Mouse (Mus musculus) lung, embryonic 16.5 days (tissue): ENCODE results near the gene Cacna2d3. TPM values are rescaled to one million over a fixed set of nuclear protein-coding genes. Genes with fewer than 3 reads are reported as not detected.

Source experiments
- ATAC-seq: fragments of 200-750 bp; cut with Nextera tagmentation; 2 replicates; pipeline ENCODE4 v1.8.0; 2017; ENCODE audit warnings: low read depth, mild to moderate bottlenecking, moderate library complexity
- H3K27ac ChIP-seq: fragments of 300-500 bp; sonication (generic); 2 replicates; pipeline ENCODE4 v1.5.1; 2014; ENCODE audit warnings: mild to moderate bottlenecking, control low read depth, low read length
- H3K27me3 ChIP-seq: fragments of 300-500 bp; sonication (generic); 2 replicates; pipeline ENCODE4 v1.6.1; 2014; ENCODE audit warnings: low read depth, low read length, mixed read lengths; ENCODE audit not compliant: control insufficient read depth, insufficient read depth
- H3K36me3 ChIP-seq: fragments of 300-500 bp; sonication (generic); 2 replicates; pipeline ENCODE4 v1.6.1; 2014; ENCODE audit warnings: low read length; ENCODE audit not compliant: control insufficient read depth, insufficient read depth
- H3K4me1 ChIP-seq: fragments of 300-500 bp; sonication (generic); replicated peaks from 2 replicates; pipeline ENCODE4 v1.6.1; 2014; ENCODE audit warnings: low read length, mixed read lengths; ENCODE audit not compliant: control insufficient read depth, insufficient read depth
- H3K4me2 ChIP-seq: fragments of 300-500 bp; sonication (generic); 2 replicates; pipeline ENCODE4 v1.6.1; 2014; ENCODE audit warnings: low read depth, low read length, control low read depth
- H3K4me3 ChIP-seq: fragments of 300-500 bp; sonication (generic); 2 replicates; pipeline ENCODE4 v1.5.1; 2014; ENCODE audit warnings: mild to moderate bottlenecking, low read length, control low read depth
- H3K9ac ChIP-seq: fragments of 300-500 bp; sonication (generic); 2 replicates; pipeline ENCODE4 v1.6.1; 2014; ENCODE audit warnings: low read length, control low read depth
- H3K9me3 ChIP-seq: fragments of 300-500 bp; sonication (generic); 2 replicates; pipeline ENCODE4 v1.6.1; 2016; ENCODE audit warnings: low read length; ENCODE audit not compliant: control insufficient read depth
- WGBS: fragments of 180-500 bp; shearing (Covaris S2); extraction: QIAGEN DNeasy Blood & Tissue Kit; methylation state at CpG from one replicate; pipeline ENCODE4 v1.1.7; 2014; 5-methylcytosine and 5-hydroxymethylcytosine counted together
- polyA plus RNA-seq: library from polyadenylated mRNA; unstranded; fragments of >200 nt; fragmentation: Nextera tagmentation; extraction: Ambion mirVana; gene quantifications from 2 replicates; pipeline ENCODE4 v1.2.1, GENCODE M21; 2015

Cacna2d3 gene
- polyA plus RNA-seq, 1 experiment from 2014 or later = 0.98 TPM

- Histone ChIP-seq H3K27ac (no peak overlapping the region), H3K4me1 (no peaks in the 10 kb centered on the region), H3K4me3 (no peak overlapping the region), H3K9me3 (no peaks in the 10 kb centered on the region), H3K36me3 (no peaks in the 10 kb centered on the region), H3K9ac (no peak overlapping the region), H3K4me2 (no peak overlapping the region), H3K27me3 (no peaks in the 10 kb centered on the region)
- WGBS = 83% methylated on average over 2 of the region's 2 CpGs
- ATAC-seq = no peak
Measured at GRCm38 (mm10) chr14:29464277-29464676, 257.4 kb downstream of the Cacna2d3 start.

- H3K9me3 ChIP-seq = no peaks in the 10 kb centered on the region
- ATAC-seq = no peak
- no peak overlapping the region for H3K9ac ChIP-seq
- WGBS = 83% methylated on average over 3 of the region's 3 CpGs
- no peak overlapping the region for H3K4me3 ChIP-seq
- H3K4me2 ChIP-seq = no peak overlapping the region
- H3K36me3 ChIP-seq = no peaks in the 10 kb centered on the region
- no peaks in the 10 kb centered on the region for H3K4me1 ChIP-seq
- H3K27me3 ChIP-seq = no peaks in the 10 kb centered on the region
- no peak overlapping the region for H3K27ac ChIP-seq
Measured at GRCm38 (mm10) chr14:29449203-29449602, 272.5 kb downstream of the Cacna2d3 start.

- Histone ChIP-seq H3K4me1 (no peaks in the 10 kb centered on the region), H3K4me3 (no peak overlapping the region), H3K27ac (no peak overlapping the region), H3K4me2 (no peak overlapping the region), H3K27me3 (no peaks in the 10 kb centered on the region), H3K36me3 (no peaks in the 10 kb centered on the region), H3K9ac (no peak overlapping the region), H3K9me3 (no peaks in the 10 kb centered on the region)
- 32% methylated on average over 15 of the region's 15 CpGs for WGBS
- ATAC-seq = no peak
Measured at GRCm38 (mm10) chr14:29443091-29444026, 278.3 kb downstream of the Cacna2d3 start.

- WGBS = 29% methylated on average over 4 of the region's 4 CpGs
- Histone ChIP-seq H3K4me3 (no peak overlapping the region), H3K4me1 (no peaks in the 10 kb centered on the region), H3K36me3 (no peaks in the 10 kb centered on the region), H3K27me3 (no peaks in the 10 kb centered on the region), H3K9ac (no peak overlapping the region), H3K9me3 (no peaks in the 10 kb centered on the region), H3K27ac (no peak overlapping the region), H3K4me2 (no peak overlapping the region)
- ATAC-seq = no peak
Measured at GRCm38 (mm10) chr14:29442476-29442875, 279.2 kb downstream of the Cacna2d3 start.

DNA sequence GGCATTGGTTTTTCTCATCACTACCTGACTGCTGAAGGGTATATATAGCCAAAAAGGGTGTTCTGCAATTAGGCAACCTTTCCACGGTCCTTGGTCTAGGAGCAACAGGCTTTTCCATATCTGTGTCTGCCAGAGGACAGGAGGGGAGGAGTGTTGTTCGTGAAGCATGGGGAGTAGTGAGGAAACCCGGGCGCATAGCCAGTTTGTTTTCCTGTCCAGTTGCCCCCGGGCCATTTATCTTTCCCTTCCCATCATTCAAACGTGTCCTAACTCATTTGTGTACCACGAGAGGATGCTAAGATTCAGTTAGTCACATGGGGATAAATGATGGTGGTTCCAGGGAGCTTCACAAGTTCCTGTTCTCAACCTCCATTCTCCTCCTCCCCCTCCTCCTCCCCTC lies 283.0 kb downstream of the Cacna2d3 start:
- H3K36me3 ChIP-seq = no peaks in the 10 kb centered on the region
- no peak; the same call in 1 of the 2 replicates for ATAC-seq
- no peak overlapping the region for H3K4me3 ChIP-seq
- no peak overlapping the region for H3K27ac ChIP-seq
- H3K4me2 ChIP-seq = no peak overlapping the region
- no peaks in the 10 kb centered on the region for H3K4me1 ChIP-seq
- H3K9me3 ChIP-seq = no peaks in the 10 kb centered on the region
- no peaks in the 10 kb centered on the region for H3K27me3 ChIP-seq
- 35% methylated on average over 7 of the region's 7 CpGs for WGBS
- no peak overlapping the region for H3K9ac ChIP-seq

- 51% methylated on average over 3 of the region's 3 CpGs for WGBS
- Histone ChIP-seq H3K27me3 (no peaks in the 10 kb centered on the region), H3K36me3 (no peaks in the 10 kb centered on the region), H3K4me3 (no peak overlapping the region), H3K9me3 (no peaks in the 10 kb centered on the region), H3K27ac (no peak overlapping the region), H3K9ac (no peak overlapping the region), H3K4me1 (no peaks in the 10 kb centered on the region), H3K4me2 (no peak overlapping the region)
- no peak for ATAC-seq
Measured at GRCm38 (mm10) chr14:29438251-29438650, 283.4 kb downstream of the Cacna2d3 start.

GRCm38 (mm10) chr14:29435203-29435602 lies 286.5 kb downstream of the Cacna2d3 start:
- H3K4me3 ChIP-seq = no peak overlapping the region
- no peak for ATAC-seq
- no peaks in the 10 kb centered on the region for H3K9me3 ChIP-seq
- H3K27ac ChIP-seq = no peak overlapping the region
- H3K4me1 ChIP-seq = no peaks in the 10 kb centered on the region
- H3K9ac ChIP-seq = no peak overlapping the region
- no peaks in the 10 kb centered on the region for H3K27me3 ChIP-seq
- no peaks in the 10 kb centered on the region for H3K36me3 ChIP-seq
- no peak overlapping the region for H3K4me2 ChIP-seq

GRCm38 (mm10) chr14:29433716-29434115 lies 287.9 kb downstream of the Cacna2d3 start:
- no peak for ATAC-seq
- WGBS = 82% methylated on average over 3 of the region's 3 CpGs

GRCm38 (mm10) chr14:29433076-29433714 lies 288.5 kb downstream of the Cacna2d3 start:
- no peaks in the 10 kb centered on the region for H3K27me3 ChIP-seq
- 40% methylated on average over 5 of the region's 5 CpGs for WGBS
- no peak for ATAC-seq
- no peak overlapping the region for H3K9ac ChIP-seq
- H3K4me2 ChIP-seq = no peak overlapping the region
- H3K36me3 ChIP-seq = no peaks in the 10 kb centered on the region
- no peaks in the 10 kb centered on the region for H3K9me3 ChIP-seq
- no peak overlapping the region for H3K27ac ChIP-seq
- H3K4me3 ChIP-seq = no peak overlapping the region
- no peaks in the 10 kb centered on the region for H3K4me1 ChIP-seq

More at GRCm38 (mm10) chr14:29433716-29434115, 287.9 kb downstream of the Cacna2d3 start:
- Histone ChIP-seq H3K4me3 (no peak overlapping the region), H3K27ac (no peak overlapping the region), H3K4me2 (no peak overlapping the region), H3K4me1 (no peaks in the 10 kb centered on the region), H3K36me3 (no peaks in the 10 kb centered on the region), H3K9me3 (no peaks in the 10 kb centered on the region), H3K9ac (no peak overlapping the region), H3K27me3 (no peaks in the 10 kb centered on the region)
